ENCODE assay signal across 8 mouse cellular contexts in genomic region chr7:16919395-16920149, GRCm38 (mm10). TPM values are rescaled to one million over a fixed set of nuclear protein-coding genes. Genes with fewer than 3 reads are reported as not detected.
DNase-seq lines count a peak whose midpoint lies in the region; ATAC-seq lines count a peak whose summit lies in the region.

No protein-coding gene starts in this region.

- H3K27ac ChIP-seq in heart, embryonic 15.5 days = 0 out of 2 replicates have a peak overlapping the region, but pooled peaks have one; percentile 24
- peak overlapping the region; percentile 50; the same call in 1 of the 2 replicates for H3K27ac ChIP-seq in hindbrain, embryonic 13.5 days
- H3K27ac ChIP-seq in midbrain, embryonic 13.5 days = peak overlapping the region; percentile 22; the same call in 1 of the 2 replicates

- H3K9ac ChIP-seq in heart, embryonic 15.5 days = 0 out of 2 replicates have a peak overlapping the region, but pooled peaks have one; percentile 13
- H3K9ac ChIP-seq in hindbrain, embryonic 13.5 days = peak overlapping the region; percentile 70
- H3K9ac ChIP-seq in midbrain, embryonic 13.5 days (replicated peaks) = peak overlapping the region; percentile 57

- 72% methylated on average over 13 of the region's 13 CpGs for WGBS in heart, embryonic 15.5 days
- 85% methylated on average over 13 of the region's 13 CpGs for WGBS in hindbrain, embryonic 13.5 days
- WGBS in midbrain, embryonic 13.5 days = 83% methylated on average over 13 of the region's 13 CpGs

- peaks cover 57% of the 10 kb centered on the region for H3K4me1 ChIP-seq in heart, embryonic 15.5 days (replicated peaks)
- H3K4me1 ChIP-seq in hindbrain, embryonic 13.5 days (replicated peaks) = peaks cover 64% of the 10 kb centered on the region
- peaks cover 58% of the 10 kb centered on the region for H3K4me1 ChIP-seq in midbrain, embryonic 13.5 days (replicated peaks)

- 0 out of 2 replicates have a peak overlapping the region, but pooled peaks have one; percentile 11 for H3K4me2 ChIP-seq in heart, embryonic 15.5 days
- H3K4me2 ChIP-seq in hindbrain, embryonic 13.5 days = peak overlapping the region; percentile 82
- peak overlapping the region; percentile 85 for H3K4me2 ChIP-seq in midbrain, embryonic 13.5 days (replicated peaks)

- no peak for ATAC-seq in heart, embryonic 15.5 days (replicated peaks; ENCODE audit: insufficient number of reproducible peaks, insufficient read depth, low FRiP score, low read depth)
- ATAC-seq in hindbrain, embryonic 13.5 days (ENCODE audit: low FRiP score) = no peak
- no peak for ATAC-seq in midbrain, embryonic 13.5 days

- no peaks in the 10 kb centered on the region for H3K27me3 ChIP-seq in heart, embryonic 15.5 days
- no peaks in the 10 kb centered on the region for H3K27me3 ChIP-seq in hindbrain, embryonic 13.5 days
- H3K27me3 ChIP-seq in midbrain, embryonic 13.5 days = no peaks in the 10 kb centered on the region

- DNase-seq in heart, adult 9 months (ENCODE audit: low spot score in 2 of 2) = no peak
- DNase-seq in c-Kit-positive CD71-positive TER-119-positive erythroid progenitor cells, embryonic 14.5 days (ENCODE audit: low spot score) = peak; percentile 38
- no peak for DNase-seq in layer of hippocampus, adult 9-10 months (ENCODE audit: low spot score)
- DNase-seq in lung, adult 18-20 months = no peak
- DNase-seq in spleen, adult 18-20 months = no peak

- peaks cover 36% of the 10 kb centered on the region for H3K36me3 ChIP-seq in heart, embryonic 15.5 days
- H3K36me3 ChIP-seq in hindbrain, embryonic 13.5 days = peaks cover 62% of the 10 kb centered on the region
- peaks cover 64% of the 10 kb centered on the region for H3K36me3 ChIP-seq in midbrain, embryonic 13.5 days

- no peak overlapping the region for H3K4me3 ChIP-seq in heart, embryonic 15.5 days
- peak overlapping the region; percentile 21 for H3K4me3 ChIP-seq in hindbrain, embryonic 13.5 days
- H3K4me3 ChIP-seq in midbrain, embryonic 13.5 days (replicated peaks) = peak overlapping the region; percentile 15

- H3K9me3 ChIP-seq in heart, embryonic 15.5 days (replicated peaks) = no peaks in the 10 kb centered on the region
- H3K9me3 ChIP-seq in hindbrain, embryonic 13.5 days = no peaks in the 10 kb centered on the region
- H3K9me3 ChIP-seq in midbrain, embryonic 13.5 days = no peaks in the 10 kb centered on the region

RNA-seq across cellular contexts. Expression of gene Calm3, which starts 4.3 kb away (rescaled TPM):
- polyA plus RNA-seq in heart, embryonic 15.5 days (2015; fragmentation: Nextera tagmentation; extraction: Ambion mirVana) = 96.4 and 98.4 TPM in 2 replicates
- polyA plus RNA-seq in hindbrain, embryonic 13.5 days (2015; fragmentation: Nextera tagmentation; extraction: Ambion mirVana) = 307 and 317 TPM in 2 replicates
- polyA plus RNA-seq in midbrain, embryonic 13.5 days (2015; fragmentation: Nextera tagmentation; extraction: Ambion mirVana) = 297 and 325 TPM in 2 replicates

RNA-seq across cellular contexts. Expression of gene Ptgir, which starts 13.3 kb away (rescaled TPM):
- 0.86 and 1.2 TPM in 2 replicates for polyA plus RNA-seq in heart, embryonic 15.5 days (2015; fragmentation: Nextera tagmentation; extraction: Ambion mirVana)
- 0.78 and 0.83 TPM in 2 replicates for polyA plus RNA-seq in hindbrain, embryonic 13.5 days (2015; fragmentation: Nextera tagmentation; extraction: Ambion mirVana)
- polyA plus RNA-seq in midbrain, embryonic 13.5 days (2015; fragmentation: Nextera tagmentation; extraction: Ambion mirVana) = 0.41 and 0.54 TPM in 2 replicates

RNA-seq across cellular contexts. Expression of gene Pnmal2, which starts 24.9 kb away (rescaled TPM):
- polyA plus RNA-seq in heart, embryonic 15.5 days (2015; fragmentation: Nextera tagmentation; extraction: Ambion mirVana) = 4.7 and 6.2 TPM in 2 replicates
- 110 and 117 TPM in 2 replicates for polyA plus RNA-seq in hindbrain, embryonic 13.5 days (2015; fragmentation: Nextera tagmentation; extraction: Ambion mirVana)
- 119 and 120 TPM in 2 replicates for polyA plus RNA-seq in midbrain, embryonic 13.5 days (2015; fragmentation: Nextera tagmentation; extraction: Ambion mirVana)

RNA-seq across cellular contexts. Expression of gene Gng8, which starts 28.0 kb away (rescaled TPM):
- polyA plus RNA-seq in heart, embryonic 15.5 days (2015; fragmentation: Nextera tagmentation; extraction: Ambion mirVana) = 4.2 and 5.2 TPM in 2 replicates
- polyA plus RNA-seq in hindbrain, embryonic 13.5 days (2015; fragmentation: Nextera tagmentation; extraction: Ambion mirVana) = 6.1 and 8.2 TPM in 2 replicates
- 23.4 and 30.8 TPM in 2 replicates for polyA plus RNA-seq in midbrain, embryonic 13.5 days (2015; fragmentation: Nextera tagmentation; extraction: Ambion mirVana)

RNA-seq across cellular contexts. Expression of gene Pnmal1, which starts 39.9 kb away (rescaled TPM):
- polyA plus RNA-seq in heart, embryonic 15.5 days (2015; fragmentation: Nextera tagmentation; extraction: Ambion mirVana) = 0.05 and 0.24 TPM in 2 replicates
- 42.0 and 44.5 TPM in 2 replicates for polyA plus RNA-seq in hindbrain, embryonic 13.5 days (2015; fragmentation: Nextera tagmentation; extraction: Ambion mirVana)
- polyA plus RNA-seq in midbrain, embryonic 13.5 days (2015; fragmentation: Nextera tagmentation; extraction: Ambion mirVana) = 54.7 and 60.8 TPM in 2 replicates

Comparison
In these comparisons a context has a peak if more than half of its experiments do, and no peak if none do; other contexts are left out.
1. H3K4me2 ChIP-seq: peak in every context shown above with its lines; median percentile 85 in midbrain, embryonic 13.5 days; 82 in hindbrain, embryonic 13.5 days; 11 in heart, embryonic 15.5 days.
2. H3K9ac ChIP-seq: peak in every context shown above with its lines; median percentile 70 in hindbrain, embryonic 13.5 days; 57 in midbrain, embryonic 13.5 days; 13 in heart, embryonic 15.5 days.
3. RNA of gene Pnmal2, which starts 24.9 kb away (polyA plus RNA-seq): 119 to 120 TPM in midbrain, embryonic 13.5 days and 110 to 117 TPM in hindbrain, embryonic 13.5 days; 4.7 to 6.2 TPM in heart, embryonic 15.5 days; every median in the first group is over 10 times any median in the second.
4. Peak in every context shown above with its lines, with median percentiles within 50 percentile points of each other: H3K27ac ChIP-seq.